Mouse (Mus musculus) megakaryocyte, embryonic 14.5 days (primary cell): ENCODE results near the gene Pamr1.

Experiments
- FLI1 ChIP-seq: IDR thresholded peaks from 2 replicates; pipeline ENCODE4 v1.6.1; 2012; ENCODE audit warnings: low read length, inconsistent platforms, mixed read lengths
- GATA1 ChIP-seq: IDR thresholded peaks from 3 replicates; pipeline ENCODE4 v1.6.1; 2012; ENCODE audit warnings: mixed read lengths, low read length, inconsistent platforms, borderline replicate concordance

- TF ChIP-seq FLI1, result no peak
- no peak for TF ChIP-seq GATA1
These were observed 2.3 kb downstream of the Pamr1 start for GRCm38 (mm10) chr2:102552095-102552537.
